Mouse (Mus musculus) neural tube, embryonic 11.5 days (tissue): ENCODE results near the gene Rangap1. TPM values are rescaled to one million over a fixed set of nuclear protein-coding genes. Genes with fewer than 3 reads are reported as not detected.
"Not testable (repeated sequence)": the region's sequence is repeated elsewhere in the genome, so short reads cannot be mapped to it uniquely, and the experiment has no call there.

Source experiments
- ATAC-seq: fragments of 200-750 bp; cut with Nextera tagmentation; 2 replicates; pipeline ENCODE4 v1.8.0; 2017; ENCODE audit warnings: moderate number of reproducible peaks, mild to moderate bottlenecking, moderate TSS enrichment, moderate library complexity; ENCODE audit not compliant: insufficient read depth, low FRiP score, low TSS enrichment
- DNase-seq: peaks from one replicate; pipeline ENCODE4 v3.0.0-alpha.2; 2015; ENCODE audit warnings: low spot score
- H3K27ac ChIP-seq: fragments of 300-500 bp; sonication (generic); 2 replicates; pipeline ENCODE4 v1.5.1; 2014; ENCODE audit warnings: low read depth, mild to moderate bottlenecking, low read length
- H3K27me3 ChIP-seq: fragments of 300-500 bp; sonication (generic); 2 replicates; pipeline ENCODE4 v1.6.1; 2014; ENCODE audit warnings: mild to moderate bottlenecking, low read length, mixed read lengths; ENCODE audit not compliant: control insufficient read depth, insufficient read depth
- H3K36me3 ChIP-seq: fragments of 300-500 bp; sonication (generic); 2 replicates; pipeline ENCODE4 v1.6.1; 2014; ENCODE audit warnings: mild to moderate bottlenecking, low read length, moderate library complexity, mixed read lengths; ENCODE audit not compliant: control insufficient read depth, insufficient read depth
- H3K4me1 ChIP-seq: fragments of 300-500 bp; sonication (generic); 2 replicates; pipeline ENCODE4 v1.6.1; 2014; ENCODE audit warnings: low read length, mixed read lengths; ENCODE audit not compliant: control insufficient read depth, insufficient read depth
- H3K4me2 ChIP-seq: fragments of 300-500 bp; sonication (generic); 2 replicates; pipeline ENCODE4 v1.6.1; 2014; ENCODE audit warnings: low read depth, mild to moderate bottlenecking, moderate library complexity
- H3K4me3 ChIP-seq: fragments of 300-500 bp; sonication (generic); 2 replicates; pipeline ENCODE4 v1.5.1; 2014; ENCODE audit warnings: low read depth, low read length
- H3K9ac ChIP-seq: fragments of 300-500 bp; sonication (generic); 2 replicates; pipeline ENCODE4 v1.6.1; 2014; ENCODE audit warnings: mild to moderate bottlenecking, low read length
- H3K9me3 ChIP-seq: fragments of 300-500 bp; sonication (generic); 2 replicates; pipeline ENCODE4 v1.6.1; 2016; ENCODE audit warnings: low read length; ENCODE audit not compliant: control insufficient read depth
- WGBS: fragments of 180-500 bp; shearing (Covaris S2); extraction: QIAGEN DNeasy Blood & Tissue Kit; methylation state at CpG from one replicate; pipeline ENCODE4 v1.1.7; 2014; 5-methylcytosine and 5-hydroxymethylcytosine counted together
- polyA plus RNA-seq: library from polyadenylated mRNA; unstranded; fragments of >200 nt; fragmentation: Nextera tagmentation; extraction: Ambion mirVana; gene quantifications from 2 replicates; pipeline ENCODE4 v1.2.1, GENCODE M21; 2014

Gene Rangap1
- polyA plus RNA-seq, 1 experiment from 2014 or later = 152 TPM

- DNase-seq (no peak), ATAC-seq (no peak)
- H3K4me3 ChIP-seq = no peak overlapping the region
- 91% methylated on average over 5 of the region's 5 CpGs for WGBS
- H3K9ac ChIP-seq = no peak overlapping the region
- 0 out of 2 replicates have a peak, but pooled peaks cover 3% of the 10 kb centered on the region for H3K36me3 ChIP-seq
- H3K4me2 ChIP-seq = no peak overlapping the region
- no peaks in the 10 kb centered on the region for H3K9me3 ChIP-seq
- H3K4me1 ChIP-seq = no peaks in the 10 kb centered on the region
- H3K27ac ChIP-seq = no peak overlapping the region
- no peaks in the 10 kb centered on the region for H3K27me3 ChIP-seq
These were observed 13.4 kb upstream of the Rangap1 start for GRCm38 (mm10) chr15:81758701-81759100.

DNA sequence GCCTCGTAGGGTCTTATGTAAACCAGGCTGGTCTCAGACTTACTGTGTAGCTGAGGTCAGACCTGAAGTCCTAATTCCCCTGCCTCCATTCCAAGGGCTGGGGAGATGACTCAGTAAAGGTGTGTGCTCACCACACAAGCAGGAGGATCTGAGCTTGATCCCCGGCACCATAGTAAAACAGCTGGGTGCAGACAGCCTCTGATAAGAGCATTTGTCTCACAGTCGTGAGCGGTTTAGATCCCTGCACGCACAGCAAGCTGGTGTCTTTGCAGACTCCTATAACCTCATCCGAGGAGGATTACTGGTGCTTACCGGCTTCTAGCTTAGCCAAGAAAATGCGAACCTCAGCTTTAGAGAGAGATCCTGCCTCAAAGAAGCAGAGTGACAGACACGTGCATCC is 8.3 kb upstream of the Rangap1 start:
- WGBS = 93% methylated on average over 9 of the region's 9 CpGs
- Histone ChIP-seq H3K27ac (no peak overlapping the region), H3K4me3 (no peak overlapping the region), H3K36me3 (peaks cover 2% of the 10 kb centered on the region), H3K9me3 (no peaks in the 10 kb centered on the region), H3K4me1 (peaks cover 6% of the 10 kb centered on the region; the same call in 1 of the 2 replicates), H3K27me3 (no peaks in the 10 kb centered on the region), H3K9ac (no peak overlapping the region), H3K4me2 (no peak overlapping the region)
- no peak for ATAC-seq
- DNase-seq = no peak

DNA sequence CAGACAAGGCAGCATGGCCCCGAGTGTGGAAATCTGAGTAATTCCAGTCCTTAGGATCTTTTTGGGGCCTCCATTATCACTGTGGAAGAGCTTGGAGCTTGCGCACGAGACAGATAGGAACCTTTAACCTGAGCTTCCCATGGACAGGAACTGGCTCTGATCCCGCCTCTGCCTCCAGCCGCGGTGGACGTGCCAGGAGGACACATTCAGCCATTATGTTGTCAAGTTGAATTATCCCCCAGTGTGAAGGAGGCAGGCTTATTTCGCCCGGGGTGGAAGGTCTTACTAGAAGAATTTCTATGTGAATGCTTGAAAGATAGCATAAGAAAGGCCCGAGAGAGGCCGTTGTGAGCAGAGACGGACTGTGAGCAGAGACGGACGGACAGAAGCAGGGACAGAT is 4.4 kb upstream of the Rangap1 start:
- no peak for ATAC-seq
- no peaks in the 10 kb centered on the region for H3K27me3 ChIP-seq
- no peak overlapping the region for H3K4me3 ChIP-seq
- peak; percentile 27 for DNase-seq
- H3K9ac ChIP-seq = peak overlapping the region; percentile 29; the same call in 1 of the 2 replicates
- H3K27ac ChIP-seq = 0 out of 2 replicates have a peak overlapping the region, but pooled peaks have one; percentile 3
- H3K36me3 ChIP-seq = peaks cover 2% of the 10 kb centered on the region
- H3K4me1 ChIP-seq = peaks cover 6% of the 10 kb centered on the region; the same call in 1 of the 2 replicates
- H3K9me3 ChIP-seq = no peaks in the 10 kb centered on the region
- no peak overlapping the region for H3K4me2 ChIP-seq
- WGBS = 49% methylated on average over 14 of the region's 14 CpGs

GRCm38 (mm10) chr15:81745601-81746114 is 328 bp upstream of the Rangap1 start:
- Histone ChIP-seq H3K27me3 (no peaks in the 10 kb centered on the region), H3K36me3 (no peaks in the 10 kb centered on the region), H3K4me1 (peaks cover 11% of the 10 kb centered on the region), H3K27ac (peak overlapping the region; percentile 89), H3K4me3 (peak overlapping the region; percentile 98), H3K9me3 (no peaks in the 10 kb centered on the region), H3K9ac (peak overlapping the region; percentile 97), H3K4me2 (peak overlapping the region; percentile 84)
- peak; percentile 81 for DNase-seq
- peak; percentile 90 for ATAC-seq
- 0% methylated on average over 32 of the region's 33 CpGs for WGBS

DNA sequence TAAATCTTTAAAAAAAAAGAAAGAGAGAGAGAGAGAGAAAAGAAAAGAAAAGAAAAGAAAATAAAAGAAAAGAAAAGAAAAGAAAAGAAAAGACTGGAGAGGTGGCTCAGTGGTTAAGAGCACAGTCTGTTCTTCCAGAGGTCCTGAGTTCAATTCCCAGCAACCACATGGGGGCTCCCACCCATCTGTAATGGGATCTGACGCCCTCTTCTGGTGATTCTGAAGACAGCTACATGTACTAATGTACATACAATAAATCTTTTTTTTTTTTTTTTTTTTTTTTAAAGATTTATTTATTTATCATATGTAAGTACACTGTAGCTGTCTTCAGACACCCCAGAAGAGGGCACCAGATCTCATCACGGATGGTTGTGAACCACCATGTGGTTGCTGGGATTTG is 3.0 kb downstream of the Rangap1 start:
- not testable (repeated sequence) for H3K4me2 ChIP-seq, H3K9me3 ChIP-seq, H3K27ac ChIP-seq, H3K36me3 ChIP-seq, DNase-seq, H3K4me3 ChIP-seq, H3K4me1 ChIP-seq, H3K9ac ChIP-seq, H3K27me3 ChIP-seq, ATAC-seq
- 40% methylated on average over 2 of the region's 2 CpGs for WGBS

- no peak overlapping the region for H3K4me2 ChIP-seq
- no peak for ATAC-seq
- no peak overlapping the region for H3K4me3 ChIP-seq
- no peak overlapping the region for H3K9ac ChIP-seq
- no peaks in the 10 kb centered on the region for H3K36me3 ChIP-seq
- H3K9me3 ChIP-seq = no peaks in the 10 kb centered on the region
- WGBS = 11% methylated on average over 2 of the region's 2 CpGs
- no peaks in the 10 kb centered on the region for H3K27me3 ChIP-seq
- no peak for DNase-seq
- H3K27ac ChIP-seq = no peak overlapping the region
- peaks cover 5% of the 10 kb centered on the region; the same call in 1 of the 2 replicates for H3K4me1 ChIP-seq
These were observed 5.4 kb downstream of the Rangap1 start for GRCm38 (mm10) chr15:81739924-81740323.

- WGBS = 87% methylated on average over 3 of the region's 3 CpGs
These were observed 6.0 kb downstream of the Rangap1 start for GRCm38 (mm10) chr15:81739296-81739695.

GRCm38 (mm10) chr15:81735075-81735474 is 10.3 kb downstream of the Rangap1 start:
- 67% methylated on average over 3 of the region's 3 CpGs for WGBS
- Histone ChIP-seq H3K27ac (no peak overlapping the region), H3K4me2 (no peak overlapping the region), H3K4me3 (no peak overlapping the region), H3K9ac (no peak overlapping the region), H3K27me3 (no peaks in the 10 kb centered on the region), H3K9me3 (no peaks in the 10 kb centered on the region), H3K36me3 (no peaks in the 10 kb centered on the region), H3K4me1 (no peaks in the 10 kb centered on the region)
- DNase-seq = no peak
- ATAC-seq = no peak

More at GRCm38 (mm10) chr15:81739296-81739695, 6.0 kb downstream of the Rangap1 start:
- Histone ChIP-seq H3K27me3 (no peaks in the 10 kb centered on the region), H3K36me3 (no peaks in the 10 kb centered on the region), H3K9ac (no peak overlapping the region), H3K4me2 (no peak overlapping the region), H3K4me3 (no peak overlapping the region), H3K27ac (no peak overlapping the region), H3K4me1 (peaks cover 1% of the 10 kb centered on the region; the same call in 1 of the 2 replicates), H3K9me3 (no peaks in the 10 kb centered on the region)
- ATAC-seq (no peak), DNase-seq (no peak)
